23 mouse cellular contexts compared by ENCODE assay signal in genomic region chr19:48238391-48238790, GRCm38 (mm10). TPM values are rescaled to one million over a fixed set of nuclear protein-coding genes. Genes with fewer than 3 reads are reported as not detected.
DNase-seq lines count a peak whose midpoint lies in the region; ATAC-seq and TF ChIP-seq lines count a peak whose summit lies in the region.
"Had no signal": no experiment of that assay in that cellular context is flagged by ENCODE, and none has a peak within 500 bp of the region (broad histone marks: within the 10 kb centered on the region; RNA-seq: fewer than 3 reads in every experiment).

No protein-coding gene starts in this region.

- H3K36me3 ChIP-seq in midbrain, embryonic 13.5 days = no peaks in the 10 kb centered on the region
- H3K36me3 ChIP-seq in midbrain, embryonic 11.5 days (ENCODE audit: control insufficient read depth, insufficient read depth, low read length) = no peaks in the 10 kb centered on the region
- no peaks in the 10 kb centered on the region for H3K36me3 ChIP-seq in forebrain, embryonic 16.5 days (ENCODE audit: control insufficient read depth, insufficient read depth)
- H3K36me3 ChIP-seq in midbrain, embryonic 15.5 days (replicated peaks) = no peaks in the 10 kb centered on the region
- H3K36me3 ChIP-seq: embryonic facial prominence, embryonic 13.5 days; heart, embryonic 12.5 days; limb, embryonic 12.5 days; liver, embryonic 13.5 days had no signal

- TF ChIP-seq CTCF in brain, embryonic 14.5 days (IDR thresholded peaks at IDR 0.05; ENCODE audit: borderline replicate concordance, extremely low read depth, insufficient read depth, insufficient read length) = no peak

- H3K4me3 ChIP-seq in midbrain, embryonic 13.5 days (replicated peaks) = no peak overlapping the region
- no peak overlapping the region for H3K4me3 ChIP-seq in midbrain, embryonic 11.5 days (ENCODE audit: low read depth, low read length)
- H3K4me3 ChIP-seq in forebrain, embryonic 16.5 days (replicated peaks; ENCODE audit: low read length) = no peak overlapping the region
- H3K4me3 ChIP-seq in midbrain, embryonic 15.5 days = no peak overlapping the region
- H3K4me3 ChIP-seq: embryonic facial prominence, embryonic 13.5 days; heart, embryonic 12.5 days; limb, embryonic 12.5 days; liver, embryonic 13.5 days had no signal

- H3K4me2 ChIP-seq in midbrain, embryonic 13.5 days (replicated peaks) = 0 out of 2 replicates have a peak overlapping the region, but pooled peaks have one; percentile 12
- H3K4me2 ChIP-seq in midbrain, embryonic 11.5 days = no peak overlapping the region
- peak overlapping the region; percentile 9 for H3K4me2 ChIP-seq in forebrain, embryonic 16.5 days (ENCODE audit: low read length)
- peak overlapping the region; percentile 32 for H3K4me2 ChIP-seq in midbrain, embryonic 15.5 days
- H3K4me2 ChIP-seq: embryonic facial prominence, embryonic 13.5 days; heart, embryonic 12.5 days; limb, embryonic 12.5 days; liver, embryonic 13.5 days had no signal

- H3K27me3 ChIP-seq in midbrain, embryonic 13.5 days = peaks cover 7% of the 10 kb centered on the region; the same call in 1 of the 2 replicates
- H3K27me3 ChIP-seq in midbrain, embryonic 11.5 days (ENCODE audit: control insufficient read depth, insufficient read depth, low read length) = no peaks in the 10 kb centered on the region; the same call in 1 of the 2 replicates
- peaks cover 9% of the 10 kb centered on the region; the same call in 1 of the 2 replicates for H3K27me3 ChIP-seq in forebrain, embryonic 16.5 days (replicated peaks; ENCODE audit: control insufficient read depth, insufficient read depth, low read length)
- H3K27me3 ChIP-seq in midbrain, embryonic 15.5 days (replicated peaks) = no peaks in the 10 kb centered on the region
- H3K27me3 ChIP-seq: embryonic facial prominence, embryonic 13.5 days; heart, embryonic 12.5 days; limb, embryonic 12.5 days; liver, embryonic 13.5 days had no signal

- TF ChIP-seq POLR2A in brain, embryonic 14.5 days (IDR thresholded peaks at IDR 0.05; ENCODE audit: borderline replicate concordance, extremely low read depth, insufficient read depth, insufficient read length, poor library complexity, severe bottlenecking) = no peak

- H3K9ac ChIP-seq in midbrain, embryonic 13.5 days (replicated peaks) = no peak overlapping the region
- no peak overlapping the region for H3K9ac ChIP-seq in midbrain, embryonic 11.5 days (ENCODE audit: low read length)
- H3K9ac ChIP-seq in forebrain, embryonic 16.5 days (replicated peaks; ENCODE audit: low read depth, low read length) = no peak overlapping the region
- no peak overlapping the region for H3K9ac ChIP-seq in midbrain, embryonic 15.5 days
- H3K9ac ChIP-seq: embryonic facial prominence, embryonic 13.5 days; heart, embryonic 12.5 days; limb, embryonic 12.5 days; liver, embryonic 13.5 days had no signal

- ATAC-seq in midbrain, embryonic 13.5 days = peak; percentile 49; the same call in 1 of the 2 replicates
- no peak for ATAC-seq in midbrain, embryonic 11.5 days (ENCODE audit: low FRiP score)
- peak; percentile 47; the same call in 1 of the 2 replicates for ATAC-seq in forebrain, embryonic 16.5 days
- ATAC-seq in midbrain, embryonic 15.5 days (replicated peaks) = peak; percentile 55; the same call in 1 of the 2 replicates

- WGBS in midbrain, embryonic 13.5 days = 40% methylated on average over 9 of the region's 9 CpGs
- WGBS in midbrain, embryonic 11.5 days = 49% methylated on average over 9 of the region's 9 CpGs
- WGBS in forebrain, embryonic 16.5 days = 16% methylated on average over 9 of the region's 9 CpGs
- WGBS in midbrain, embryonic 15.5 days = 39% methylated on average over 9 of the region's 9 CpGs

- H3K4me1 ChIP-seq in midbrain, embryonic 13.5 days (replicated peaks) = peaks cover 39% of the 10 kb centered on the region
- H3K4me1 ChIP-seq in midbrain, embryonic 11.5 days (ENCODE audit: control insufficient read depth, insufficient read depth, low read length) = peaks cover 4% of the 10 kb centered on the region
- H3K4me1 ChIP-seq in forebrain, embryonic 16.5 days (replicated peaks; ENCODE audit: control insufficient read depth, insufficient read depth, low read length) = peaks cover 18% of the 10 kb centered on the region
- peaks cover 16% of the 10 kb centered on the region for H3K4me1 ChIP-seq in midbrain, embryonic 15.5 days
- H3K4me1 ChIP-seq: embryonic facial prominence, embryonic 13.5 days; heart, embryonic 12.5 days; liver, embryonic 13.5 days had no signal

- DNase-seq in midbrain, embryonic 11.5 days (ENCODE audit: low spot score, missing footprints) = no peak
- peak; percentile 76 for DNase-seq in brain, embryonic 14.5 days (ENCODE audit: low read depth)
- DNase-seq in heart, postnatal 10 days = no peak
- DNase-seq in left cerebral cortex, postnatal 25 days (ENCODE audit: low spot score in 2 of 2) = no peak
- DNase-seq in cerebellum, adult 11 months = no peak
- DNase-seq: adrenal gland, postnatal 36 days; B cell, adult 2 months; kidney, adult 18-20 months; kidney, postnatal 14 days; layer of hippocampus, adult 9-11 months; liver, embryonic 13.5 days; right cerebral cortex, postnatal 14 days; thymus, postnatal 25 days had no signal

- intact Hi-C loops in heart, postnatal 10 days (cut with DNase I) = no loop called here
- intact Hi-C loops in left cerebral cortex, postnatal 25 days (cut with DNase I) = no loop called here

- H3K9me3 ChIP-seq in midbrain, embryonic 13.5 days = no peaks in the 10 kb centered on the region
- no peaks in the 10 kb centered on the region for H3K9me3 ChIP-seq in midbrain, embryonic 11.5 days (ENCODE audit: control insufficient read depth, low read length)
- H3K9me3 ChIP-seq in forebrain, embryonic 16.5 days (ENCODE audit: control insufficient read depth, low read length) = no peaks in the 10 kb centered on the region
- H3K9me3 ChIP-seq in midbrain, embryonic 15.5 days = no peaks in the 10 kb centered on the region
- H3K9me3 ChIP-seq: embryonic facial prominence, embryonic 13.5 days; heart, embryonic 12.5 days; limb, embryonic 12.5 days had no signal

- H3K27ac ChIP-seq in midbrain, embryonic 13.5 days = no peak overlapping the region
- H3K27ac ChIP-seq in midbrain, embryonic 11.5 days (ENCODE audit: low read depth, low read length) = no peak overlapping the region
- no peak overlapping the region for H3K27ac ChIP-seq in forebrain, embryonic 16.5 days (ENCODE audit: low read length)
- H3K27ac ChIP-seq in midbrain, embryonic 15.5 days = no peak overlapping the region; the same call in 1 of the 2 replicates
- H3K27ac ChIP-seq: embryonic facial prominence, embryonic 13.5 days; limb, embryonic 12.5 days; liver, embryonic 13.5 days had no signal

RNA-seq across cellular contexts. Expression of gene Sorcs3, which starts 32.6 kb away (rescaled TPM):
- polyA plus RNA-seq in midbrain, embryonic 13.5 days (2015; fragmentation: Nextera tagmentation; extraction: Ambion mirVana) = 11.5 and 11.8 TPM in 2 replicates
- polyA plus RNA-seq in midbrain, embryonic 11.5 days (2014; fragmentation: Nextera tagmentation; extraction: Ambion mirVana) = 3.1 and 3.7 TPM in 2 replicates
- polyA plus RNA-seq in brain, embryonic 14.5 days (2012; rRNA removed) = 9.9 and 14.6 TPM in 2 replicates
- polyA plus RNA-seq in forebrain, embryonic 16.5 days (2015; fragmentation: Nextera tagmentation; extraction: Ambion mirVana) = 6.5 and 9.9 TPM in 2 replicates
- polyA plus RNA-seq in midbrain, embryonic 15.5 days (2015; fragmentation: Nextera tagmentation; extraction: Ambion mirVana) = 17.3 and 19.1 TPM in 2 replicates
- total RNA-seq in heart, postnatal 10 days (2021) = under 1 TPM; 0.07 TPM
- total RNA-seq in left cerebral cortex, postnatal 25 days (2021) = 10 to 100 TPM; 41.1 to 41.7 TPM
- total RNA-seq: adrenal gland, postnatal 36 days; gastrocnemius, adult 18-20 months; hematopoietic stem cell, adult 5-6 weeks; monocyte, adult 5-6 weeks; neutrophil, adult 5-6 weeks had no signal
